Mouse (Mus musculus) erythroblast, embryonic 14.5 days (primary cell): ENCODE measurements around the gene Itgb3bp. TPM values are rescaled to one million over a fixed set of nuclear protein-coding genes. Genes with fewer than 3 reads are reported as not detected.

ENCODE experiments used
- H3K27me3 ChIP-seq: 2 replicates; pipeline ENCODE4 v1.6.1; 2012; ENCODE audit warnings: inconsistent platforms; ENCODE audit not compliant: control insufficient read depth
- H3K36me3 ChIP-seq: 2 replicates; pipeline ENCODE4 v1.6.1; 2012; ENCODE audit warnings: mild to moderate bottlenecking, inconsistent platforms; ENCODE audit not compliant: control insufficient read depth
- H3K4me1 ChIP-seq: 2 replicates; pipeline ENCODE4 v1.6.1; 2012; ENCODE audit warnings: inconsistent platforms; ENCODE audit not compliant: control insufficient read depth
- H3K4me3 ChIP-seq: replicated peaks from 2 replicates; pipeline ENCODE3; 2012; ENCODE audit warnings: moderate library complexity, mild to moderate bottlenecking, inconsistent platforms
- H3K9me3 ChIP-seq: 2 replicates; pipeline ENCODE4 v1.6.1; 2012; ENCODE audit warnings: low read length, inconsistent platforms, mixed read lengths; ENCODE audit not compliant: control insufficient read depth
- GATA1 ChIP-seq: IDR thresholded peaks from 2 replicates; pipeline ENCODE4 v1.6.1; 2012; ENCODE audit warnings: low read length, inconsistent platforms, mixed read lengths
- TAL1 ChIP-seq: IDR thresholded peaks from 3 replicates; pipeline ENCODE4 v1.6.1; 2012; ENCODE audit warnings: low read length, inconsistent platforms, mixed read lengths
- polyA plus RNA-seq: library from polyadenylated mRNA; stranded (reverse); fragments of >175 nt; gene quantifications from 2 replicates; pipeline ENCODE4 v1.2.3, GENCODE M21; 2012

Itgb3bp gene
- 0.21 and 0.23 TPM in 2 replicates for polyA plus RNA-seq

GRCm38 (mm10) chr4:99929613-99930517 is at the start of gene Itgb3bp:
Gene Itgb3bp, minus strand, starts transcription at chr4:99929813.
- no peaks in the 10 kb centered on the region for H3K36me3 ChIP-seq
- peak within 1 kb of the TSS; percentile 68 for H3K4me3 ChIP-seq
- H3K4me1 ChIP-seq: peaks cover 34% of the 10 kb centered on the region
- peaks cover 13% of the 10 kb centered on the region for H3K27me3 ChIP-seq
- no peaks in the 10 kb centered on the region for H3K9me3 ChIP-seq
- TF ChIP-seq TAL1: no peak
- no peak for TF ChIP-seq GATA1

DNA sequence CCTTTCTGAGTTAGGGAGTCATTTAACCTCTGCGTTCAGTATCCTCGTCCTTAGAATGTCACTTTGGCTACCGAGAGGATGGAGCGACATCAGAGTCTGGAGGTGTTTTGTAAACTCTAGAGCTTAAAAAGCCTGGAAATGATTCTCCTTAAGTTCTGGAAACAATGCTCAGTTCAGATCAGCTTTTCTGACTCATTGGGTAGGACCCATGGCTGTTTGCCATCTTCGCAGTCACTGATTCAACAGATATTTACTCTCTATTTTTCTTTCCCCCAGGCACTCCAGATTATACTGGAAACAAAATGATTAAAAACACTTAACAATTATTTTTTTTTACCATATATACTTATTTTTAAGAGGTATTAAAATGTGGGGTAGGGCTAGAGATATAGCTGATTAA is 49.7 kb upstream of the Itgb3bp start:
- Histone ChIP-seq H3K9me3 (no peaks in the 10 kb centered on the region), H3K36me3 (no peaks in the 10 kb centered on the region; the same call in 1 of the 2 replicates), H3K4me1 (no peaks in the 10 kb centered on the region), H3K27me3 (no peaks in the 10 kb centered on the region), H3K4me3 (no peak overlapping the region)
- TF ChIP-seq TAL1 (no peak), GATA1 (no peak)

GRCm38 (mm10) chr4:99974375-99974774 is 44.8 kb upstream of the Itgb3bp start:
- Histone ChIP-seq H3K27me3 (no peaks in the 10 kb centered on the region), H3K36me3 (no peaks in the 10 kb centered on the region; the same call in 1 of the 2 replicates), H3K9me3 (no peaks in the 10 kb centered on the region), H3K4me1 (no peaks in the 10 kb centered on the region), H3K4me3 (no peak overlapping the region)
- TF ChIP-seq TAL1: no peak
- TF ChIP-seq GATA1: no peak

DNA sequence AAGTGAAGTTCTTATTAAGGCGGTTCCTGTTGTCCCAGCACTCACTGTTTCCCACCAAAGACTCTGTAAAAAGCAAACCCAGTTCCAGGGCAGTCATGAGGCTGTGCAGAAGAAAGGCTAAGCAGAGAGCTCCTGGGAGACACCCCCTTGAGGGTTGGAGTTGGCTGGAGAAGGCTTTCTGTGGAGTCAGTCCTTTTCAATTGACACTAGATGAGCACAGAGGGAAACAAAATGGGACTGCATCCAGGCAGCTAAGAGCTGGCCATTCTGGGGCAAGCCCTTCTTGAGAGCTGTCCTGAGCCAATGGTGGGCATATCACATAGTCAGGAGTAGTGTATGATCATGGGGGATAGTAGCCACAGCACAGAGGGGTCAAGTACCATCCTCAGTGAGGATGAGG is 44.3 kb upstream of the Itgb3bp start:
- no peak for TF ChIP-seq GATA1
- no peak for TF ChIP-seq TAL1
- no peaks in the 10 kb centered on the region; the same call in 1 of the 2 replicates for H3K36me3 ChIP-seq
- no peaks in the 10 kb centered on the region for H3K27me3 ChIP-seq
- H3K9me3 ChIP-seq: no peaks in the 10 kb centered on the region
- H3K4me1 ChIP-seq: no peaks in the 10 kb centered on the region
- no peak overlapping the region for H3K4me3 ChIP-seq

- Histone ChIP-seq H3K4me1 (no peaks in the 10 kb centered on the region), H3K4me3 (no peak overlapping the region), H3K36me3 (no peaks in the 10 kb centered on the region; the same call in 1 of the 2 replicates), H3K9me3 (no peaks in the 10 kb centered on the region), H3K27me3 (no peaks in the 10 kb centered on the region)
- TF ChIP-seq GATA1: no peak
- TF ChIP-seq TAL1: no peak
Measured at GRCm38 (mm10) chr4:99972886-99973285, 43.3 kb upstream of the Itgb3bp start.

DNA sequence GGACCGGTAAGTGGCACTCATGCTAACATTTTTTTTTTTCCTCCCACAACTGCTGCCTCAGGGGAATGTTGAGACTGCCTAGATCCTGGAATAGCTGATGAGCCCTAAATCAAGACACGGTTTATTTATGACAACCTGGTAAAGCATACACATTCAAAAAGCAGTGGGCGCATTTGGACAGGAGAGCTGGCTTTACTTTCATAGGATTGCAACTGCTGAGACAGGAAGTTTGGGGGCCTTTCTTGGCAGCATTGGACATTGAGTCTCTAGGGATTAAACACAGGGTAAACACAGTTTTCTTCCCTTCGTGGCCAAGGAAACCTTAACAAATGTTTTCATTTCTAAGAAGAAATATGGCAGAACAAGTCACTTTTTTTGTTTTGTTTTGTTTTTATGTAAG is 40.5 kb upstream of the Itgb3bp start:
- H3K4me3 ChIP-seq: no peak overlapping the region
- no peak for TF ChIP-seq GATA1
- no peak for TF ChIP-seq TAL1
- H3K36me3 ChIP-seq: peaks cover 2% of the 10 kb centered on the region; the same call in 1 of the 2 replicates
- H3K9me3 ChIP-seq: no peaks in the 10 kb centered on the region
- no peaks in the 10 kb centered on the region for H3K27me3 ChIP-seq
- no peaks in the 10 kb centered on the region for H3K4me1 ChIP-seq

- TF ChIP-seq TAL1 (no peak), GATA1 (no peak)
- Histone ChIP-seq H3K9me3 (no peaks in the 10 kb centered on the region), H3K27me3 (no peaks in the 10 kb centered on the region), H3K36me3 (peaks cover 2% of the 10 kb centered on the region; the same call in 1 of the 2 replicates), H3K4me1 (no peaks in the 10 kb centered on the region), H3K4me3 (no peak overlapping the region)
Measured at GRCm38 (mm10) chr4:99969328-99969727, 39.7 kb upstream of the Itgb3bp start.

GRCm38 (mm10) chr4:99966555-99966954 is 36.9 kb upstream of the Itgb3bp start:
- H3K27me3 ChIP-seq: no peaks in the 10 kb centered on the region
- H3K4me3 ChIP-seq: no peak overlapping the region
- peaks cover 2% of the 10 kb centered on the region; the same call in 1 of the 2 replicates for H3K36me3 ChIP-seq
- H3K4me1 ChIP-seq: no peaks in the 10 kb centered on the region
- no peaks in the 10 kb centered on the region for H3K9me3 ChIP-seq
- TF ChIP-seq TAL1: no peak
- TF ChIP-seq GATA1: no peak

DNA sequence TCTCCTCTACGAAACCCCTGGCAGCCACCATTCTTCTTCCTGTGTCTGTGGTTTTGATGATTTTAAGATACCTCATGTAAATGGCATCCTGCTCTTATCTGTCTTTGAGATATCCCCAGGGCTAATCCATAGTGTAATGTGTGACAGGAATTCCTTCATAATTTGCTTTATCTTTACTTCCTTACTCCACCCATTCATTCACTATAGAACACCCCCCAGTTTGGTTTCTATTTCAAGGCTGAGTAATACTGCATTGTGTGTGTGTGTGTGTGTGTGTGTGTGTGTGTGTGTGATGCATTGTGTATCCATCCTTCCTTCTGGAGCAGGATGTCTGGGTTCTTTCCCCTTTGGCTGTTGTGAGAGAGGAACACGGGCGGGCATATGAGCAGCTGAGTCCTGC is 29.7 kb upstream of the Itgb3bp start:
- no peak overlapping the region for H3K4me3 ChIP-seq
- TF ChIP-seq GATA1 (no peak), TAL1 (no peak)
- H3K36me3 ChIP-seq: no peaks in the 10 kb centered on the region; the same call in 1 of the 2 replicates
- no peaks in the 10 kb centered on the region for H3K4me1 ChIP-seq
- no peaks in the 10 kb centered on the region for H3K27me3 ChIP-seq
- H3K9me3 ChIP-seq: no peaks in the 10 kb centered on the region
